Mouse (Mus musculus): Measurements from ENCODE around the gene S100pbp. TPM values are rescaled to one million over a fixed set of nuclear protein-coding genes. Genes with fewer than 3 reads are reported as not detected.

Gene S100pbp
- polyA plus RNA-seq (2012; rRNA removed), result 19.7 and 29.6 TPM in 2 replicates

DNA sequence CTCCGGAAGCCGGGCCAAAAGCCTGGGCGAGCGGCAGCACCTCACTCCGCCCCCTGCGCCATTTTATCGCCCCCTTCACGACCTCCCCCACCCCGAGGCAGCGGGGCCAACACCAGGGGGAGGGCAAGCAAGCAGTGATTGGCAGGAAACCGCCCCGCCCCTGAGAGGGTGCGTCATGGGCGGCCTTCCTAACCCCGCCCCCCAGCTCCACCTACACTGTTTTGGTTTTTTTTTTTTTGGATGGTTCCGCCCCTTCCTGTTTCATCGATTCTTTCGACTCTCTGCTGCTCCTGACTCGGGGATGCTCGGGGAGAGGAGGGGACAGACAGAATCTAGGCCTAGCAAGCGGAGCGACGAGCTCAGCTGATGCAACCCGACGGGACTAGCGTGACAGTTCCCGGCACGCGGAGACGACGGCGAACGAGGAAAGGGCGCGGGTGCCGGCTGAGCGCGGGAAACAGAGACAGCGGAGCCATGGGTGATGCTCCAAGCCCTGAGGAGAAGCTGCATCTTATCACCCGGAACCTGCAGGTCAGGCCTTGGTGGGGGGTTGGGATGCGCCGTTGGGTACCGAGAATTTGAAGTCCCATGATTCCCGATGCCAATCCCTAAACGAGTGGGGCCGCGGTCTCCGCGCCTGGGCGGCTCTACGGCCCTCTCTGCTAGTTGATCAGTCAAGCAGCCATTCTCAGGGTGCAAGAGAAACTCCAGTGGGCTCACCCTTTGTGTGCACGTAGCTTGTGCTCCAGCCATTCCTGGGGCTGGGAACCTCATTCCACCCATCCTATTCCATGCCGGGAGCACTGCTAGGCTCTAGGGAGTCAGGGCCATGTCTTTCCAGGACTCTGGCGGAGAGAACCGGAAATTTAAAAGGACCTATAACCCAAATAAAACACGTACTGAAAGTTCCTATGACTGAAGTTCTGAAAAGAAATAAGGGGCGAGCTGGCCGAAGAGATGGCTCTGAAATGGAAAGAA, at the start of gene S100pbp, which contains the start of gene Yars:
Gene S100pbp (minus strand): TSS at position 186 of the 978 bp plus-strand sequence.
Gene Yars (plus strand): TSS at position 219 of the 978 bp plus-strand sequence.

DNA sequence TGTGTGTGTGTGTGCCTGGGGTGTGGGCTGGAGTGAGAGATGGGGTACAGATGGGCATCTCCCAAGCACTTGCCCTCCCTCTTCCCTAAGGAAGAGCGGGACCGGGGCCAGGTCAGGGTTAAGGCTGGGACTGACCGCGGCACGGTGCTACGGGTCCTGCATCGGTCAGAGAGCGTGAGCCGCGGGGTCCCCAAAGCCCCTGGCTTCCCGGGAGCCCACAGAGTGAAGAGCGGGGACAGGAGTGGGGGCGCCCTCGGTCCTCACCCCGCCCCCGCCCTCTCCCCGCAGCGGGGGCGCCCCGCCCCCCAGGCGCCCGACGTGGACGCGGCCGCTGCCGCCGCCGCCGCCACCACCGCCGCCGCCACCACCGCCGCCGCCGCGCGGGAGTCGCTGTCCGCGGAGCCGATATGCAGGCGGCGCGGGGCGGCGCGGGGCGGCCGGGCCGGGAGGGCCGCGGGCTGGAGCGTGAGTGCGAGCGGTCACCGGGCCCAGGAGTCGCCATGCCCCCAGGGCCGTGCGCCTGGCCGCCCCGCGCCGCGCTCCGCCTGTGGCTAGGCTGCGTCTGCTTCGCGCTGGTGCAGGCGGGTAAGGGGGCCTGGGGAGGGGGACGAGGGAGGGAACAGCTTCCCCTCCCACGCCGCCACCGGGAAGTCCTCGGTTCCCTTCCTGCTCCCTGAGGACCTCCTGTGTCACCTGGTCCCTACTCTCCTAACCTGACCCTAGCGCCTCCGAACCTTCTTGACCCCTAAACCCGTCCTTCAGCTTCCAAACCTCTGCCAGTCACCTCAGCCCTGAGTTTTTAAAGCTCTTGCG, 52.7 kb downstream of the S100pbp start, which contains the start of gene Fndc5:
Gene Fndc5 (plus strand): TSS at position 421 of the 813 bp plus-strand sequence.

DNA sequence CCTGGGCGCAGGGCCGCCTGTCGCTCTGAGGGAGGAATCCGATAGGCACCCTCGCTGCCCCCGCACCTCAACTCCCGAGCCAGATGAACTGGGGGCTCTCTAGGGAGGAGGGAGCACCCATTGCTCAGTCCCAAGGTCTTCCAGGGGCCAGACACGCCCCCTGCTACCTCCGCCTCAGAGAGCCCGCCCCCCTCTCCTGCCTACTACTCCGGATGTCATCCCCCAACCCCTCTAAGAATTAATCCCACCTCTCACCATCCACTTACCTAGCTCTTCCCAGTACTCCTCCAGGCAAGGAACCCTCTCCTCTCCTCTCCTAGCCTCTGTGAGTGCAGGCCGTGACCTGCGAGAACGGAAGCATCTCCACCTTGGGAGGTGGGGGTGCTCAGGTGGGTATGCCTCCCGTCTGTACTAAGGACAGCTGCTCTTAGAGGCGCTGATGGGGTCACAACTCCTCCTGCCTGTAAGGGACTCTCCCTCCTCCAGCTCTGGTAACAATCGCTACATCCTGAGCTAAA, 67.9 kb downstream of the S100pbp start, which contains the start of gene Hpca:
Gene Hpca (minus strand): TSS at position 468 of the 518 bp plus-strand sequence.

DNA sequence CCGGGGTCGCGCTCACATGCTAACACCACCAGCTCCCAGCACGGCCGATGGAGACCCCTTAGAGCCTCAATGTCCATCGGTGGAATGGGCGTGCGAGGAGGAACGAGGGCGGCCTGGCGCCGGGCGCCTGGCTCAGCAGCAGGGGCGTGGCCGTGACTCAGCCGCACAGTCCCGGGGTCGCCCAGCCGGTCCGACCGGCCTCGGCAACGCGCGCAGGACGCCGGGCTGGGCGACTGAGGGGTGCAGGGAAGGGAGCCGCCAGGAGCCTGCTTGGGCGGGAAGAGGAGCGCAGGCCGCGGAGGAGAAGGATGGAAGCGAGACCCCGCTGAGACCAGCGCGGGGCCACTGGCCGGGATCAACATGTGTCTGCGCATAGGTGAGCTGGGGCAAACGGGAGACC, 84.2 kb downstream of the S100pbp start, which contains the start of gene Tmem54:
Gene Tmem54 (plus strand): TSS at position 193 of the 400 bp plus-strand sequence.

Other genes starting within 250 kb of the S100pbp start
- gene Azin2, start 227.3 kb downstream of the S100pbp start, polyA plus RNA-seq (2012; rRNA removed), result 31.9 and 33.6 TPM in 2 replicates
- 39.0 and 41.7 TPM in 2 replicates for gene Ak2, start 197.8 kb downstream of the S100pbp start, polyA plus RNA-seq (2012; rRNA removed)
- gene Rnf19b, start 131.5 kb downstream of the S100pbp start, polyA plus RNA-seq (2012; rRNA removed), result 179 and 255 TPM in 2 replicates
- 7.3 and 11.7 TPM in 2 replicates for gene Tmem54, start 84.2 kb downstream of the S100pbp start, polyA plus RNA-seq (2012; rRNA removed)
- 2.8 and 5.0 TPM in 2 replicates for gene Hpca, start 67.7 kb downstream of the S100pbp start, polyA plus RNA-seq (2012; rRNA removed)
- gene Fndc5, start 52.7 kb downstream of the S100pbp start, polyA plus RNA-seq (2012; rRNA removed), result 15.0 and 23.5 TPM in 2 replicates
- 18.9 and 19.2 TPM in 2 replicates for gene Yars, start within 50 bp of the S100pbp start, polyA plus RNA-seq (2012; rRNA removed)
- gene C77080, start 71.7 kb upstream of the S100pbp start, polyA plus RNA-seq (2012; rRNA removed), result 38.0 and 38.5 TPM in 2 replicates
- gene Sync, start 97.9 kb upstream of the S100pbp start, polyA plus RNA-seq (2012; rRNA removed), result 3.8 and 5.5 TPM in 2 replicates
- gene Rbbp4, start 145.6 kb upstream of the S100pbp start, polyA plus RNA-seq (2012; rRNA removed), result 16.5 and 22.5 TPM in 2 replicates
- gene Zbtb8os, start 146.0 kb upstream of the S100pbp start, polyA plus RNA-seq (2012; rRNA removed), result 4.1 and 7.2 TPM in 2 replicates
- 9.6 and 11.9 TPM in 2 replicates for gene Zbtb8a, start 188.4 kb upstream of the S100pbp start, polyA plus RNA-seq (2012; rRNA removed)

Measured in ovary, adult 2 months (tissue).